Mouse (Mus musculus) ES-E14 (cell line): ENCODE data around the gene Nfe2.

Experiments used
- CHD2 ChIP-seq: IDR thresholded peaks from 2 replicates; pipeline ENCODE4 v1.6.1; 2014; ENCODE audit warnings: mild to moderate bottlenecking, low read depth, low read length, inconsistent platforms
- MAFK ChIP-seq: IDR thresholded peaks from 2 replicates; pipeline ENCODE4 v1.6.1; 2014; ENCODE audit warnings: mild to moderate bottlenecking, low read depth, low read length, inconsistent platforms; ENCODE audit not compliant: insufficient read depth
- ZC3H11A ChIP-seq: IDR thresholded peaks from 2 replicates; pipeline ENCODE4 v1.6.1; 2012; ENCODE audit warnings: low read depth, mild to moderate bottlenecking, inconsistent platforms, low read length, borderline replicate concordance
- ZNF384 ChIP-seq: IDR thresholded peaks from 2 replicates; pipeline ENCODE4 v1.6.1; 2012; ENCODE audit warnings: low read depth, low read length, inconsistent platforms

GRCm38 (mm10) chr15:103214149-103214548 is 44.1 kb downstream of the Nfe2 start:
- TF ChIP-seq ZC3H11A (no peak), CHD2 (no peak), MAFK (no peak), ZNF384 (no peak)
